Mouse (Mus musculus) embryonic facial prominence, embryonic 13.5 days (tissue): ENCODE measurements around the gene Bglap2. TPM values are rescaled to one million over a fixed set of nuclear protein-coding genes. Genes with fewer than 3 reads are reported as not detected.
A peak's percentile ranks its signal among the peaks of the same experiment; 100 is the strongest.
"Not testable (repeated sequence)": the region's sequence is repeated elsewhere in the genome, so short reads cannot be mapped to it uniquely, and the experiment has no call there.

Experiments
- ATAC-seq: fragments of 200-750 bp; cut with Nextera tagmentation; 2 replicates; pipeline ENCODE4 v1.8.0; 2017; ENCODE audit warnings: low read depth; ENCODE audit not compliant: insufficient number of reproducible peaks, insufficient read depth, low FRiP score, low TSS enrichment
- H3K27ac ChIP-seq: fragments of 300-500 bp; sonication (generic); 2 replicates; pipeline ENCODE4 v1.5.1; 2015; ENCODE audit warnings: moderate library complexity, mild to moderate bottlenecking, inconsistent platforms
- H3K27me3 ChIP-seq: fragments of 300-500 bp; sonication (generic); 2 replicates; pipeline ENCODE4 v1.6.1; 2015; ENCODE audit warnings: mild to moderate bottlenecking, inconsistent platforms
- H3K36me3 ChIP-seq: fragments of 300-500 bp; sonication (generic); 2 replicates; pipeline ENCODE4 v1.6.1; 2015; ENCODE audit warnings: mild to moderate bottlenecking, inconsistent platforms
- H3K4me1 ChIP-seq: fragments of 300-500 bp; sonication (generic); 2 replicates; pipeline ENCODE4 v1.6.1; 2015; ENCODE audit warnings: inconsistent platforms
- H3K4me2 ChIP-seq: fragments of 300-500 bp; sonication (generic); 2 replicates; pipeline ENCODE4 v1.6.1; 2015; ENCODE audit warnings: moderate library complexity, mild to moderate bottlenecking, inconsistent platforms
- H3K4me3 ChIP-seq: fragments of 300-500 bp; sonication (generic); 2 replicates; pipeline ENCODE4 v1.5.1; 2015; ENCODE audit warnings: mild to moderate bottlenecking, inconsistent platforms
- H3K9ac ChIP-seq: fragments of 300-500 bp; sonication (generic); 2 replicates; pipeline ENCODE4 v1.6.1; 2015; ENCODE audit warnings: mild to moderate bottlenecking, inconsistent platforms
- H3K9me3 ChIP-seq: fragments of 300-500 bp; sonication (generic); 2 replicates; pipeline ENCODE4 v1.6.1; 2016; ENCODE audit warnings: inconsistent platforms
- WGBS: fragments of 180-500 bp; shearing (Covaris S2); methylation state at CpG from one replicate; pipeline ENCODE4 v1.1.7; 2015; ENCODE audit warnings: mixed read lengths; 5-methylcytosine and 5-hydroxymethylcytosine counted together
- polyA plus RNA-seq: library from polyadenylated mRNA; unstranded; fragments of >200 nt; fragmentation: Nextera tagmentation; extraction: Ambion mirVana; gene quantifications from 2 replicates; pipeline ENCODE4 v1.2.1, GENCODE M21; 2015

Gene Bglap2
- polyA plus RNA-seq: 0.58 TPM in 1 of 2 replicates, not detected in the other

DNA sequence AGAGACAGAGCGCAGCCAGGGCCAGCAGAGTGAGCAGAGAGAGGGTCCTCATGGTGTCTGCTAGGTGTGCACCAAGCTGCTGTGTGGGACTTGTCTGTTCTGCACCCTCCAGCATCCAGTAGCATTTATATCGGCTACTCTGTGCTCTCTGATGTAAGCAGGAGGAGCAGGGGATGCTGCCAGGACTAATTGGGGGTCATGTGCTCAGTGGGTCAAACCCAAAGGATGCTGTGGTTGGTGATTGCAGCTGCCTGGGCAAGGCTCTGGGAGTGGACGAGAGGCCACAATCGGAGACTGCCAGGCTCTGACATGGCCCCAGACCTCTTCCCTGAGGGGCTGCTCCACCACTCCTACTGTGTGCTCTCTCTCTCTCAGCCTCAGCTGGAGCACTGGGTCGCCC lies at the start of gene Bglap2:
Gene Bglap2, minus strand, starts transcription at position 101 of the 400 bp plus-strand sequence.
- not testable (repeated sequence) for H3K4me2 ChIP-seq
- peaks cover 13% of the 10 kb centered on the region; the same call in 1 of the 2 replicates for H3K4me1 ChIP-seq
- WGBS: 76% methylated on average over 5 of the region's 5 CpGs

DNA sequence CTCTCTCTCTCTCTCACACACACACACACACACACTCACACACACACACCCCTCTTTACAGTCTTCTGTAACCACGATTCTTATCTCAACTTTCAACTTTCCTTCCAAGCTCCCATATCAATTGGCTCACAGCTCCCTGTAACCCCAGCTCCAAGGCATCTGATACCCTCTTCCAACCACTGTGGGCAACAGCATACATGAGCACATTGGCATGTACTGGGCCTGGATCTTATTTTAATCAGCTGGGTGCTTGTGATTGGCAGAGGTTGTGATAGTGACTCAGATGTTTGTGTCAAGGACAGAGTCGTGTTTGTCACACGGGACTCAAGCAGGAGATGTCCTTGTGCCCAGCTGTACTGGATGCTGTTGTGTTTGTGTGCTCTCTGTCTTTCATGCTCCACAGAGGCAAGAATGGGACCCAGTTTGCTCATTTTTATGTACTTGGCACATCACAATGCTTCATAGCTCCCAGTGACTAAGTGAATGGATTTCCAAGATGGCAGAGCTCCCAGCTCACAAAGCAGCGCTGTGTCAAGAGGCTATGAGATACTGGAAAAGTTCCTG lies 48.9 kb upstream of the Bglap2 start:
- H3K4me3 ChIP-seq: no peak overlapping the region
- peaks cover 19% of the 10 kb centered on the region for H3K4me1 ChIP-seq
- no peak overlapping the region for H3K27ac ChIP-seq
- no peak overlapping the region for H3K9ac ChIP-seq
- H3K27me3 ChIP-seq: no peaks in the 10 kb centered on the region
- H3K36me3 ChIP-seq: no peaks in the 10 kb centered on the region
- no peak for ATAC-seq
- WGBS: 74% methylated on average over 4 of the region's 4 CpGs
- no peaks in the 10 kb centered on the region for H3K9me3 ChIP-seq
- no peak overlapping the region for H3K4me2 ChIP-seq

More for the DNA sequence above, at the start of gene Bglap2:
- not testable (repeated sequence) for H3K36me3 ChIP-seq, H3K9ac ChIP-seq, H3K4me3 ChIP-seq, H3K27me3 ChIP-seq, H3K9me3 ChIP-seq, H3K27ac ChIP-seq, ATAC-seq

GRCm38 (mm10) chr3:88425708-88426420 lies 47.4 kb upstream of the Bglap2 start:
- H3K9me3 ChIP-seq: no peaks in the 10 kb centered on the region
- peak overlapping the region; percentile 62; the same call in 1 of the 2 replicates for H3K27ac ChIP-seq
- H3K4me1 ChIP-seq: peaks cover 23% of the 10 kb centered on the region
- ATAC-seq: no peak
- no peak overlapping the region for H3K9ac ChIP-seq
- H3K4me3 ChIP-seq: peak overlapping the region; percentile 75; the same call in 1 of the 2 replicates
- no peaks in the 10 kb centered on the region for H3K27me3 ChIP-seq
- 81% methylated on average over 10 of the region's 10 CpGs for WGBS
- peak overlapping the region; percentile 89; the same call in 1 of the 2 replicates for H3K4me2 ChIP-seq
- peaks cover 9% of the 10 kb centered on the region for H3K36me3 ChIP-seq

DNA sequence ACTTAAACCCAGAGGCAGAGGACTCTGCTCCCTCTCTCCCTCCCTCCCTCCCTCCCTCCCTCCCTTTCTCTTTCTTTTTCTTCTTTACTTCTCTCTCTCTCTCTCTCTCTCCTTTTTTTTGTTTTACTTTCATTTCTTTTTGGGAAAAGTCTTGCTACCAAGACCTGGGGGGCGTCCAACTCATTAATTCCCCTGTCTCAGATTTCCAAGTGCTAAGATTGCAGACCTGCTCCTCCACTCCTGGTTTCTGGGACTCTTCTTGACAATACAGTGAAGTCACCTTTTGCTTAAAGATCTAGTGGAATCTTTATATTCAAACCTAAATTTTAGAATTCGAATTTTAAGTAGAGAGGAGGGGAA lies 46.8 kb upstream of the Bglap2 start:
- Histone ChIP-seq H3K4me2 (peak overlapping the region; percentile 89), H3K27me3 (no peaks in the 10 kb centered on the region), H3K36me3 (peaks cover 14% of the 10 kb centered on the region), H3K9me3 (no peaks in the 10 kb centered on the region), H3K9ac (no peak overlapping the region), H3K27ac (peak overlapping the region; percentile 62; the same call in 1 of the 2 replicates), H3K4me1 (peaks cover 23% of the 10 kb centered on the region), H3K4me3 (peak overlapping the region; percentile 75)
- WGBS: 6% methylated on average over 2 of the region's 2 CpGs
- ATAC-seq: no peak

GRCm38 (mm10) chr3:88424605-88425329 lies 46.3 kb upstream of the Bglap2 start, which contains the start of gene Slc25a44:
TSS of gene Slc25a44 (minus strand) at chr3:88425139.
- H3K9me3 ChIP-seq: no peaks in the 10 kb centered on the region
- H3K27ac ChIP-seq: peak within 1 kb of the TSS; percentile 62; the same call in 1 of the 2 replicates
- WGBS: 1% methylated on average over 35 of the region's 35 CpGs
- H3K4me1 ChIP-seq: peaks cover 23% of the 10 kb centered on the region
- H3K27me3 ChIP-seq: no peaks in the 10 kb centered on the region
- peak within 1 kb of the TSS; percentile 74 for H3K9ac ChIP-seq
- H3K36me3 ChIP-seq: peaks cover 20% of the 10 kb centered on the region
- H3K4me3 ChIP-seq: peak within 1 kb of the TSS; percentile 75
- ATAC-seq: peak; percentile 94
- peak within 1 kb of the TSS; percentile 89 for H3K4me2 ChIP-seq

DNA sequence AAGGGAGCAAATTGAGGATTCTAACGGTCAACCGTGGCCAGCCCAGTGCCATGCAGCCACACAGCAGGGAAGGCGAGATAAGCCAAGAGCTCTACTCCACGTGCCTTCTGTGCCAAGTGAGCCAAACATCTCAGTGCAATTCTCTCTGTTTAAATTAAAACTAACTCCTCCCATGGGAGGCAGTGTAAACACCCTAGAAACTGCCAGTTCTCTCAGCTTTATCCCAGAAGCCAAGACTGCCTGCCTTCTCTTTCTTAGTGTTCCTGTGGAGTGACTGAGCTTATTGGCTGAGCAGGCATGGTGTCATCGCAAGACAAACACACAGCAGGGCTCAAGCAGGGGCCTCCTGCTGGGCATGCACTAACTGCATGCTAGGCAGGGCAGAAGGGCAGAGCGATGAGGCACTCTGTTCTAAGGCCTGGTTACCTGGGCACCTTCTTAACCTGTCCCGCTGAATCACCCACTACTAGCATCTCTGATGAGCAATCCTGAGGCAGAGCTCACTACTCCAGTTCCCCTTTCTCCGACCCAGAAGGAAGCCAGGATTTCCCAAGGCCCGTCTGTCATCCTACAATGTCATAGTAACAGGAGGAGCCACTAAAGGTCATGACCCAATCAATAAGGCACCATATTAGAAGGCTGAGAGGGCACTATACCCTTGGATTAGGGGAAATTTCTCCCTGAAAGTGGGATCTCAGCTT lies 43.7 kb upstream of the Bglap2 start:
- no peaks in the 10 kb centered on the region for H3K9me3 ChIP-seq
- no peak overlapping the region for H3K4me2 ChIP-seq
- no peak for ATAC-seq
- no peaks in the 10 kb centered on the region for H3K27me3 ChIP-seq
- H3K9ac ChIP-seq: peak overlapping the region; percentile 46; the same call in 1 of the 2 replicates
- peaks cover 44% of the 10 kb centered on the region for H3K36me3 ChIP-seq
- no peak overlapping the region for H3K4me3 ChIP-seq
- peaks cover 23% of the 10 kb centered on the region for H3K4me1 ChIP-seq
- no peak overlapping the region for H3K27ac ChIP-seq
- 47% methylated on average over 9 of the region's 9 CpGs for WGBS

- ATAC-seq: no peak
- Histone ChIP-seq H3K9ac (no peak overlapping the region), H3K27ac (no peak overlapping the region), H3K27me3 (no peaks in the 10 kb centered on the region), H3K4me2 (no peak overlapping the region), H3K36me3 (peaks cover 58% of the 10 kb centered on the region), H3K9me3 (no peaks in the 10 kb centered on the region), H3K4me1 (peaks cover 23% of the 10 kb centered on the region), H3K4me3 (no peak overlapping the region)
- 94% methylated on average over 19 of the region's 19 CpGs for WGBS
These were observed 42.3 kb upstream of the Bglap2 start for GRCm38 (mm10) chr3:88420771-88421170.

- Histone ChIP-seq H3K4me3 (no peak overlapping the region), H3K27me3 (no peaks in the 10 kb centered on the region), H3K9me3 (no peaks in the 10 kb centered on the region), H3K27ac (no peak overlapping the region), H3K4me2 (no peak overlapping the region), H3K4me1 (peaks cover 10% of the 10 kb centered on the region; the same call in 1 of the 2 replicates), H3K9ac (no peak overlapping the region), H3K36me3 (peaks cover 83% of the 10 kb centered on the region)
- no peak for ATAC-seq
- WGBS: 84% methylated on average over 6 of the region's 6 CpGs
These were observed 39.5 kb upstream of the Bglap2 start for GRCm38 (mm10) chr3:88418016-88418415.

- H3K9me3 ChIP-seq: no peaks in the 10 kb centered on the region
- H3K4me1 ChIP-seq: peaks cover 3% of the 10 kb centered on the region; the same call in 1 of the 2 replicates
- H3K4me2 ChIP-seq: no peak overlapping the region
- no peak overlapping the region for H3K27ac ChIP-seq
- 92% methylated on average over 4 of the region's 4 CpGs for WGBS
- peak overlapping the region; percentile 49; the same call in 1 of the 2 replicates for H3K9ac ChIP-seq
- H3K4me3 ChIP-seq: no peak overlapping the region
- no peak for ATAC-seq
- peaks cover 91% of the 10 kb centered on the region for H3K36me3 ChIP-seq
- H3K27me3 ChIP-seq: no peaks in the 10 kb centered on the region
These were observed 37.2 kb upstream of the Bglap2 start for GRCm38 (mm10) chr3:88415668-88416067.

DNA sequence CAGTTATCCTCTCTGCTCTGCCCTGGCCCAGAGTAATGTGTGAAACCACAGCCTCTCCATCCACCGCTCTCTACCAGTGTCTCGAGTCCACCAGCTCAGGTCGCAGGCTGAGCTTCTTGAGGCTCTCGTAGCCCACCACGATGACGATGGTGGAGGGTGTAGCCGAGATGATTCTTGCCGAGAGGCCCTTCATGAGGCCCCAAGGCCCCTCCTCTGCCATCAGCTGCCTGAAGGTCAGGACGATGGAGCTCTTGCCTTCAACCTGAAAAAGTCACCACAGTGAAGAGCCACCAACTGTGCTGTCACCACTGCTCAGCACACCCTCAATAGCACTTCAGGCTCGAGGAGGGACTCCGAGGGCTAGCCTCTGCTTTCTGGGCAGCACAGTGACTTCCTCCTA lies 34.1 kb upstream of the Bglap2 start:
- Histone ChIP-seq H3K9me3 (no peaks in the 10 kb centered on the region), H3K36me3 (peaks cover 61% of the 10 kb centered on the region)
- ATAC-seq: no peak

DNA sequence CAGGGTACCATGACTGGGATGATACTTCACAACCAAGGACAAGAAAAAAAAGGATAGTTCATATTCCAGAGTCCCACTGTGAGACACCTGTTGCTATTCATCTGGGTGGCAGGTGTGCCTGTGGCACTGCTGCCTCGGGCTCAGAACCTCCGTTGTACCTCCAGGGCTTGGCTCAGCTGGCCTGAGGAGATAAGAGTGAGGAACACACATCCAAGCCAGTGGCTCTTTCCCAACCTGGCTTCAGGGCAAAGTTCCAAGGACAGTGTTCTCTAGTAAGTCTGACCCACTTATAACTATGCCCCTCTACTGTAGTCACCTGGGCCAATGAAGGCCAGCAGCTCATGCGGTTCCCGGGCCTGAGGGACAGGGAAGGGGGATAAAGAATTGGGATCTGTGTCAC lies 33.2 kb upstream of the Bglap2 start:
- no peaks in the 10 kb centered on the region for H3K9me3 ChIP-seq
- H3K4me1 ChIP-seq: peaks cover 31% of the 10 kb centered on the region
- no peak overlapping the region for H3K4me2 ChIP-seq
- no peak overlapping the region for H3K4me3 ChIP-seq
- H3K9ac ChIP-seq: no peak overlapping the region
- ATAC-seq: no peak
- peaks cover 54% of the 10 kb centered on the region for H3K36me3 ChIP-seq
- no peak overlapping the region for H3K27ac ChIP-seq
- H3K27me3 ChIP-seq: no peaks in the 10 kb centered on the region
- WGBS: 83% methylated on average over 4 of the region's 4 CpGs

More for the DNA sequence above, 34.1 kb upstream of the Bglap2 start:
- H3K4me1 ChIP-seq: peaks cover 24% of the 10 kb centered on the region
- no peak overlapping the region for H3K4me3 ChIP-seq
- H3K27ac ChIP-seq: no peak overlapping the region
- H3K4me2 ChIP-seq: no peak overlapping the region
- 86% methylated on average over 11 of the region's 11 CpGs for WGBS
- H3K9ac ChIP-seq: peak overlapping the region; percentile 17; the same call in 1 of the 2 replicates
- no peaks in the 10 kb centered on the region for H3K27me3 ChIP-seq
